Mouse (Mus musculus) limb, embryonic 14.5 days (tissue): Measurements from ENCODE around the gene Cdkl2. TPM values are rescaled to one million over a fixed set of nuclear protein-coding genes. Genes with fewer than 3 reads are reported as not detected.

Experiments used
- ATAC-seq: fragments of 200-750 bp; cut with Nextera tagmentation; 2 replicates; pipeline ENCODE4 v1.8.0; 2017; ENCODE audit warnings: low read depth, moderate number of reproducible peaks, moderate TSS enrichment; ENCODE audit not compliant: low FRiP score
- DNase-seq: peaks from one replicate; pipeline ENCODE4 v3.0.0-alpha.2; 2015; ENCODE audit warnings: low spot score
- H3K27ac ChIP-seq: fragments of 300-500 bp; sonication (generic); replicated peaks from 2 replicates; pipeline ENCODE4 v1.5.1; 2014; ENCODE audit warnings: low read depth, mild to moderate bottlenecking, low read length, moderate library complexity, mixed read lengths
- H3K27me3 ChIP-seq: fragments of 300-500 bp; sonication (generic); 2 replicates; pipeline ENCODE4 v1.6.1; 2014; ENCODE audit warnings: low read length, mixed read lengths; ENCODE audit not compliant: control insufficient read depth, insufficient read depth
- H3K36me3 ChIP-seq: fragments of 300-500 bp; sonication (generic); 2 replicates; pipeline ENCODE4 v1.6.1; 2014; ENCODE audit warnings: mild to moderate bottlenecking, low read length, moderate library complexity, mixed read lengths; ENCODE audit not compliant: control insufficient read depth, insufficient read depth
- H3K4me1 ChIP-seq: fragments of 300-500 bp; sonication (generic); 2 replicates; pipeline ENCODE4 v1.6.1; 2014; ENCODE audit warnings: antibody characterized with exemption, low read length, mixed read lengths; ENCODE audit not compliant: control insufficient read depth, insufficient read depth
- H3K4me2 ChIP-seq: fragments of 300-500 bp; sonication (generic); replicated peaks from 2 replicates; pipeline ENCODE4 v1.6.1; 2014; ENCODE audit warnings: low read depth, mild to moderate bottlenecking, low read length, moderate library complexity; ENCODE audit not compliant: severe bottlenecking
- H3K4me3 ChIP-seq: fragments of 300-500 bp; sonication (generic); replicated peaks from 2 replicates; pipeline ENCODE4 v1.5.1; 2014; ENCODE audit warnings: low read length
- H3K9ac ChIP-seq: fragments of 300-500 bp; sonication (generic); 2 replicates; pipeline ENCODE4 v1.6.1; 2014; ENCODE audit warnings: mild to moderate bottlenecking, low read depth, low read length, moderate library complexity; ENCODE audit not compliant: severe bottlenecking
- H3K9me3 ChIP-seq: fragments of 300-500 bp; sonication (generic); 2 replicates; pipeline ENCODE4 v1.6.1; 2016; ENCODE audit warnings: low read length; ENCODE audit not compliant: control insufficient read depth
- POLR2A ChIP-seq: fragments of 200-500 bp; IDR thresholded peaks from 2 replicates; pipeline ENCODE4 v1.8.0; 2012; ENCODE audit warnings: inconsistent platforms, mild to moderate bottlenecking, moderate library complexity, borderline replicate concordance; ENCODE audit not compliant: insufficient read depth, insufficient read length; ENCODE audit errors: extremely low read depth
- WGBS: fragments of 180-500 bp; shearing (Covaris S2); extraction: QIAGEN DNeasy Blood & Tissue Kit; methylation state at CpG from one replicate; pipeline ENCODE4 v1.1.7; 2014; 5-methylcytosine and 5-hydroxymethylcytosine counted together
- polyA plus RNA-seq, 2 experiments: library from polyadenylated mRNA; depleted of rRNA in 1 of 2; stranded (reverse) in 1 of 2; unstranded in 1 of 2; fragments of >200 nt; fragmentation: Nextera tagmentation in 1 of 2; extraction: Ambion mirVana in 1 of 2; gene quantifications; 2 replicates each; pipeline versions ENCODE4 v1.2.1 to v1.2.3; 2012 to 2014

Cdkl2 gene
- polyA plus RNA-seq, 2 experiments = 0.67 to 1.4 TPM

DNA sequence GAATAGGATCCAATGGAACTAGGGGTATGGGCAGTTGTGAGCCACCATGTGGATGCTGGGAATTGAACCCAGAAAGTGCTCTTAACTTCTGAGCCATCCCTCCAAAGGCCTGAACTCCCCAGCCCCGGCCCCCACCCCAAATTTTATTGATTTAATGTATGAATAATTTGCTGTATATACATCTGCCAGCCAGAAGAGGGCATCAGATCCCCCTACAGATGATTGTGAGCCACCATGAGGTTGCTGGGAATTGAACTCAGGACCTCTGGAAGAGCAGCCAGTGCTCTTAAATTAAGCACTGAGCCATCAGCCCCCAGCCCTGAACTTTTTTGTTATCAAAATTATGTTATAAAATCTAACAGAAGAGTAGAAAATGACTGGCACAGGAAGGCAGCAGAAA is 32.6 kb upstream of the Cdkl2 start:
- peaks cover 3% of the 10 kb centered on the region; the same call in 1 of the 2 replicates for H3K4me1 ChIP-seq
- no peaks in the 10 kb centered on the region for H3K27me3 ChIP-seq
- peaks cover 6% of the 10 kb centered on the region for H3K36me3 ChIP-seq
- ATAC-seq (no peak), DNase-seq (no peak)
- H3K4me2 ChIP-seq = no peak overlapping the region
- H3K4me3 ChIP-seq = no peak overlapping the region
- WGBS = 93% methylated on average over 1 of the region's 1 CpGs
- H3K9me3 ChIP-seq = no peaks in the 10 kb centered on the region
- no peak for TF ChIP-seq POLR2A
- H3K27ac ChIP-seq = no peak overlapping the region
- H3K9ac ChIP-seq = no peak overlapping the region

DNA sequence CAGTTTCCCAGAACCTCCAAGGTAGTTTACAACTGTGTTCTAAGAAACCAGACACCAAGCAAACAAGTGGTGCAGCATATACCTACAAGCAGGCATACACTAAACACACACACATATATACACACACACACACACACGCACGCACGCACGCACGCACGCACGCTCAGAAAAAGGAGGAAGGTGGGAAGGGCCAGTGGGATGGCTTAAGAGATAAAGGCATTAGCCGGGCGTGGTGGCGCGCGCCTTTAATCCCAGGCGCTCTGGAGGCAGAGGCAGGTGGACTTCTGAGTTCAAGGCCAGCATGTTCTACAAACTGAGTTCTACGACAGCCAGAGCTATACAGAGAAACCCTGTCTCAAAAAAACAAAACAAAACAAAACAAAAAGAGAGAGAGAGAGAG is 30.4 kb upstream of the Cdkl2 start:
- ATAC-seq = no peak
- H3K27me3 ChIP-seq = no peaks in the 10 kb centered on the region
- H3K9ac ChIP-seq = no peak overlapping the region
- H3K4me1 ChIP-seq = no peaks in the 10 kb centered on the region
- no peak overlapping the region for H3K27ac ChIP-seq
- DNase-seq = no peak
- H3K4me3 ChIP-seq = no peak overlapping the region
- H3K36me3 ChIP-seq = peaks cover 12% of the 10 kb centered on the region
- TF ChIP-seq POLR2A = no peak
- no peak overlapping the region for H3K4me2 ChIP-seq
- H3K9me3 ChIP-seq = no peaks in the 10 kb centered on the region
- WGBS = 93% methylated on average over 14 of the region's 14 CpGs

DNA sequence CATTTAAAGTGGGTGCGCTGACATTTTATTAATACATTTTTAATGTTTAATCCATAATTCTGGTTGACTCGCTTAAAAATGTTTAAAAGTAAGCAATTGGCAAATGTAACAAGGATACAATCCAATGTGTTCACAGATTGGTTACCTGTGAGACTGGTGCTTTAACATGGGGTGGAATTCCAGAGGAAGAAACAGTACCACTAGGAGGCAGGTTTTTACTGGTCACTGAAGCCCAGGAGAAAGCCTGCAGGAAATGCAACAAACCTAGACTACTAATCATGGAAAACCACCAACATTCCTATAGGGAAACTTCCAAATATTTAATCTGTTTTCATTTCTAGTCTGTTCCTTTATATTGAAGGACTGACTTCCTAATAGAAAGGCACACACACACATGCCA is 19.5 kb upstream of the Cdkl2 start:
- no peaks in the 10 kb centered on the region for H3K27me3 ChIP-seq
- WGBS = 92% methylated on average over 2 of the region's 2 CpGs
- H3K36me3 ChIP-seq = peaks cover 84% of the 10 kb centered on the region

DNA sequence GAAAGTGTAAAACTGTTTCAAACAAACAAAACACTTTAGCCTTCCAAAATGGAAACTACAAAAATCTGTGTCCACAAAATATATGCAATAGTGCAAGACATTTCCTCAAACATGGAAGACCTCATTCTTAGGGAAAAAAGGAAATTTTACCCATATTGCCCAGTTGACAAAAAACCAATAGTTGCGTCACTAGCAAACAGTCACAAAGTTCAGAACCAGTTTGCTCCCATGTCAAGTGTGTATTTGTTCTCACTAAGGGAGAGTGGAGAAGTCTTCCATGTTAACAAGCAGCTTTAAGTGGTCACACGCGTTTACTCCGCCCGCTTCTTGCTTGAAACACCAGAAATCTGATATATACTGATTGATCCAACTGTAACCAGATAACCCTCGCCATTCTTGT is 9.2 kb upstream of the Cdkl2 start:
- Histone ChIP-seq H3K4me3 (no peak overlapping the region), H3K27ac (no peak overlapping the region), H3K9me3 (no peaks in the 10 kb centered on the region), H3K4me2 (no peak overlapping the region), H3K36me3 (peaks cover 53% of the 10 kb centered on the region), H3K4me1 (no peaks in the 10 kb centered on the region), H3K9ac (no peak overlapping the region), H3K27me3 (no peaks in the 10 kb centered on the region)
- DNase-seq = no peak
- 95% methylated on average over 6 of the region's 6 CpGs for WGBS
- no peak for TF ChIP-seq POLR2A
- ATAC-seq = no peak

More for the DNA sequence above, 19.5 kb upstream of the Cdkl2 start:
- H3K4me2 ChIP-seq = no peak overlapping the region
- TF ChIP-seq POLR2A = no peak
- no peaks in the 10 kb centered on the region for H3K9me3 ChIP-seq
- H3K27ac ChIP-seq = no peak overlapping the region
- no peak for ATAC-seq
- DNase-seq = no peak
- H3K9ac ChIP-seq = no peak overlapping the region
- H3K4me3 ChIP-seq = no peak overlapping the region
- H3K4me1 ChIP-seq = no peaks in the 10 kb centered on the region

DNA sequence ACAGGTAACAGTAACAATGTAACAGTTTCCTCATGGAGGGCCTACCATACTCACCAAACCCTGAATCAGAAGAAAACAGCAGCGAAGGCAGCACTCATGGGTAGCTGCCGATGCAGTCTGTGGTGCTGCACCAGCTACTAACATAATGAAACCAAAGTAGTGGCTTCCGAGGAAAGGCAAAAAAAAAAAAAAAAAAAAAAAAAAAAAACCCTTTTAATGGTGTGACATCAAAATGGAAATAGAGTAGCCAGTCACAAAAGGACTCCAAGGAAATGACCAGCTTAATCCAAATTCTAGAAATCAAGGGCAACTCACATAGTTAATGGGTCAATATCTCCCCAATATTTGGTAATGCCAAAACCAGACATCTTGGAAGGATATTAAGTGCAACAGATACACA is 6.7 kb upstream of the Cdkl2 start:
- H3K4me2 ChIP-seq = no peak overlapping the region
- H3K4me3 ChIP-seq = no peak overlapping the region
- WGBS = 86% methylated on average over 3 of the region's 3 CpGs
- H3K27me3 ChIP-seq = no peaks in the 10 kb centered on the region
- ATAC-seq (no peak), DNase-seq (no peak)
- H3K9ac ChIP-seq = no peak overlapping the region
- no peak overlapping the region for H3K27ac ChIP-seq
- no peaks in the 10 kb centered on the region for H3K4me1 ChIP-seq
- H3K9me3 ChIP-seq = no peaks in the 10 kb centered on the region
- H3K36me3 ChIP-seq = peaks cover 29% of the 10 kb centered on the region
- TF ChIP-seq POLR2A = no peak
